Mouse (Mus musculus) testis, postnatal 10 days (tissue): Measurements from ENCODE around the gene Eif3l.

Experiments used
- DNase-seq: peaks from one replicate; pipeline ENCODE4 v3.0.0; 2021; ENCODE audit warnings: low spot score

Eif3l gene

GRCm38 (mm10) chr15:79093083-79093839, 18.3 kb downstream of the Eif3l start:
- peak; percentile 70 for DNase-seq

DNA sequence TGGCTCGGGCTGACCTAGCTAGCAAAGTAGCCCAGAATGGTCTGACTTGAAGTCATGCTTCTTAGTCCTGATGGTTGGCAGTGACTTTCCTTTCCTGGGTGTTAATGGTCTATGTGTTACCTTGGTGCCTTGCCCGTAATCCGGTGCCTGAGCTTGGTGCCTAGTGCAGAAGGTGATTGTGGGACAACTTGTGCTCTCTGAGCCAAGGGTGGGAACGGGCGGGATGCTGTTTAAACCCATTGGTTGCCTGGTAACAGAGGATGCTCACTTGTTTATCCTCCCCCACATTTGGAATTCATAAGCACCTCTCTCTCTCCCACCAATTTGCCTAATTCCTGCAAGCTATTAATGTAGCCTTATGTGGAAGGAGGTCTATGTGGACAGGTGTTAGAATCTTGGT, 20.5 kb downstream of the Eif3l start:
- no peak for DNase-seq

- DNase-seq, result peak; percentile 59
These were observed 21.6 kb downstream of the Eif3l start for GRCm38 (mm10) chr15:79096556-79096955.

- no peak for DNase-seq
These were observed 22.2 kb downstream of the Eif3l start for GRCm38 (mm10) chr15:79097135-79097534.

GRCm38 (mm10) chr15:79097611-79098025, 22.6 kb downstream of the Eif3l start:
- DNase-seq, result peak; percentile 57

- no peak for DNase-seq
These were observed 23.2 kb downstream of the Eif3l start for GRCm38 (mm10) chr15:79098220-79098619.

- no peak for DNase-seq
These were observed 23.9 kb downstream of the Eif3l start for GRCm38 (mm10) chr15:79098868-79099267.

GRCm38 (mm10) chr15:79099456-79099855, 24.5 kb downstream of the Eif3l start:
- no peak for DNase-seq

- DNase-seq, result no peak
These were observed 25.4 kb downstream of the Eif3l start for GRCm38 (mm10) chr15:79100391-79100790.

GRCm38 (mm10) chr15:79101531-79101930, 26.6 kb downstream of the Eif3l start:
- DNase-seq, result no peak

GRCm38 (mm10) chr15:79103264-79103663, 28.3 kb downstream of the Eif3l start:
- DNase-seq, result no peak

DNA sequence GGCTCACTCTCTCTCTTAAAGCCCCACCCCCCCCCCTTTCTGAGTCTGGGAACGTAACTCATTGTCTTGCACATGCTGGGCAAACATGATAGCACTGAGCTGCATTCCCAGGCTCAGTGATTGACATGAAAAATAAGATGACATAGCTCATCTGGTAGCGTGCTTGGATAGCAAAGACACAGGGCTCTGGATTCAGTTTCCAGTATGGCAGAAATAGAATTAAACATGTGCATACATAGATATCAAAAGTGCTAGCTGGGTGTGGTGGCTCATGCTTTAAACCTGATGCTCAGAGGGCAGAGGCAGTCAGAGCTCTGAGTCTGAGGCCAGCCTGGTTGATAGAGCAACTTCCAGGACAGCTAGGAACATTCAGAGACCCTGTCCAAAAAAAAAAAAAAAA, 30.8 kb downstream of the Eif3l start:
- DNase-seq, result no peak

GRCm38 (mm10) chr15:79107966-79108365, 33.0 kb downstream of the Eif3l start:
- no peak for DNase-seq

DNA sequence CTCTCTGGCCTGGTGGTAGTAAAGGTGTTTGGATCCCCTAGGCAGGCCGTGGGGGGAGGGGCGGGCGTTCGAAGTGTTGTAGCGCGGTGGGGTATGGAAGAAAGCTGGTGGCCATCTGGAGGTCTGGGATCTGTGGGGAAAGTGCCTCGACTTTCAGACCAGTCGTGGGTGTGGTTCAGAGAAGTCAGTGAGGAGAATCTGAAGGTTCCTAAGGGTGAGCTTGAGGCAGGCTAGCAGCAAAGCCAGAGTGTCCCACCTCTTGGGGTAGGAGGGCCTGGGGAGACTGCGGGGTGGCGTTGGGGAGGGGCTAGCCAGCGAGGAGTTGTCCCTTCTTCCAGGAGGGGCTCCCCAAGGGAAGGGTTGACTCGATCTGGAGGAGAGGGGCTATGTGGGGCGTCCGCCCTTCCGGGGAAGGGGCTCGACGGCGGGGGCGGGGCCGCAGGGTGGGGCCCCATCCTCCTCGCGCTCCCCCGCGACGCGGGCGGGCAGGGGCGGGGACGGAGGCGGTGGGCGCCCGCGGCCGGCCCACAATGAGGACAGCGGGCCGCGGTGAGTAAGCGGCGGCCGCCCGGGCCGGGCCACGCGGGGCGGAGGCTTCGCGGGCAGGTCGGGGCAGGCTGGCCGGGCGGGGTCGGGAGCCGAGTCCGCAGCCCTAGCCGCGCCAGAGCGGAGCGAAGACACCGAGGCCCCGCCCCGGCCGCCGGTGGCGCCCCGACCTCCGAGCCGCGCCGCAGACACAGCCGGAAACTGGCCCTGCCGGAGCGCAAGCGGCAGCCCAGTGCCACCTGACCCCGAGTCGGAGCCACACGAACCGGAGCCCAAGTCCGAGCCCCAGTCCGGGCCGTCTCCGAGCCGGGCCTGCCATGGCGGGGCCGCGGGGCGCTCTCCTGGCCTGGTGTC, 33.7 kb downstream of the Eif3l start, which contains the start of gene Micall1:
Micall1 (plus strand) TSS at position 478 of the 900 bp plus-strand sequence.
- peak; percentile 86 for DNase-seq

DNA sequence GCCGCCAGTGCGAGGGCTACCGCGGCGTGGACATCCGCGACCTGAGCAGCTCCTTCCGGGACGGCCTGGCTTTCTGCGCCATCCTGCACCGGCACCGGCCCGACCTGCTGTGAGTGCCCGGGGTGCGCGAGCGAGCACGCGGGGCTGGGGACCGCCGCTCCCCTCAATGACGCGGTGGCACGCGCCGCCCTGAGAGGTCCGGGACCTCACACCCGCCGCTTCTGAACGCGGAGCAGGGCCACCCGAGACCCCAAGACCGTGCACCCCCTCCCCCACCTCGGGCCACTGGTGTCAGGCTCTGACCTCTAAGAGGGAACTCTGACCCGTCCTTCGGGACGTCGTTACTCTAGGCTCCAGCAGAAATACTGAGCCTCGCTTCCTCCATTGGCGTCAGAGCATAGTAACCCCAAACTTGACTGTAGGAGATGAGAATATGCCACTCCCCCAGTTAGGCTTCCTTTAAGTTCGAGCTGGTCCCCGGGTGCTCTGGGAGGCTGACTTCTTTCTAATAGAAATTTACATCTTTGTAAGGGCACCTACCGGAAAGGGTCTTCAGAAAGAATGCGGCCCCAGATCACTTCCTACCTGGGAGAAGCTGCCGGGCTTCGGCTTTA, 34.4 kb downstream of the Eif3l start:
- DNase-seq, result peak; percentile 78

DNA sequence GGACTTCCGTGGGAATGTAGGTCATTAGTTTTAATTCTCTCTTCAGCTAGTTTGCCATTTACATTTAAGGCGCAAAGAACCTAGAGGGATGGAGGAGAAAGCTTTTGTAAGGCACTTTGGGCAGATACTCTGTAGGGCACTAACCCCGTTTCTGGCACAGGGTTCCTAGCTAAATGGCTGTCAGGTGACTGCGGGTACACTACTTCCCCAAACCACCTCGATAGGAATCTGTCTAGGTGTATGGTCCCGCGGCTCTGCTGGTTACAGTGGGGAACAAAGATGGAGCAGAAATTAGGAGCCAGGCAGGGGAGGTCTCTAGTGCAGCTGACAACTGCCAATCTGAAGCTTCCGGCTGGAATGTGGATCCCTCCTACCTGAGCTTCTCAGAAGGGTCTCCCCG, 35.1 kb downstream of the Eif3l start:
- no peak for DNase-seq

DNA sequence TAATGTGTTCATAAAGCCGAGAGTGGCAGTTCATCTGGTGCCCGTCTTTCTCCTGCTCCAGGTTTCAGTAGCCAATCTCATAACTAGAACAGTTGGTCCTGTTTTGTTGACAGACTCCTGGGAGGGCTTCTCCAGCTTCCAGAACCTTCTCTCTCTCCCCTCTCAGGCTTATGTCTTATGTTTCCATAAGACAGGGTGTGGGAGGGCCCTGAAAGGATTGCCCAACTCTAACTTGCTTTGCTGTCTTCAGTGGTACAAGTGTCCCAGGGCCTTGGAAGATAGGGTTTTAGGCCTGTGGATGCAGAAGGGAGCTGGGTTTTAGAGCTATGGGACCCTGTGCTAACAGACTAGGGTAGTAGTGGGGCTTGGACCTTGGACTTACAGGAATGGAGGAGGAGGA, 35.5 kb downstream of the Eif3l start:
- no peak for DNase-seq

DNA sequence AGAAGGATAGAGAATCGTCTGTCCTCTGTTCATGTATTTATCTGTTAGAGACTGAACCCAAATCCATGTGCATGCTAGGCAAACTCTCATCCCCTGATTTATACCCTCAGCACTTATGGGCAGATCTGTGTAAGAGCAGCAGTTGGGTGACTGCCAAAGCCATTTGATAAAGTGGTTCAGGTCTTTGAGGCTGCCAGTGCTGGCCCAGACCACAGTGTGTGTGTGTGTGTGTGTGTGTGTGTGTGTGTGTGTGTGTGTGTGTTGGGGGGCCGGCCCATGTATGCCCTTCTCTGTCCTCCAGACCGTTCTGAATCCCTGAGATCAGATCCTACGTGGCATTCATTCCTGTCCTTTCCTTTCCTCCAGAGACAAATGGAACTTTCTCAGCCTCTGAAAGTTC, 36.8 kb downstream of the Eif3l start:
- DNase-seq, result peak; percentile 53

GRCm38 (mm10) chr15:79115276-79115675, 40.3 kb downstream of the Eif3l start:
- no peak for DNase-seq

DNA sequence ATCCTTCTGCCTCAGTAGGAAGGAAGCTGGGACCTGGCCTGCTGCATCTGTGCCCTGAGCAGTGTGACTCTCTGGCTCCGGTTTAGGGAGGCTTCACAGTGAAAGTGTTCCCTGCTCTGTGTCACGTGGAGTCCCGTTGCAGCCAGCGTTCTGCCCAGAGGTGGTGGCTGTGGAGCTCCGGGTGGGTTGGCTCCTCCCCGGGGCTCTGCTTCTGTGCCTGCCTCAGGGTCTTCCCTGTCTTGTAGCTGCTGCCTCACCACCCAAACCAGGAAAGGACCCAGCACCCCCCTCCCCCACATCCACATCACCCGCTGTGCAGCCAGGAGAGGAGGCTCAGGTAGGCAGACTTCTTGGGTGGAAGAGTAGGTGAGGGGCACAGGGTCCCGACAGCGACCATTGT, 44.5 kb downstream of the Eif3l start:
- no peak for DNase-seq

GRCm38 (mm10) chr15:79122119-79122518, 47.1 kb downstream of the Eif3l start:
- DNase-seq, result no peak

- DNase-seq, result no peak
These were observed 47.6 kb downstream of the Eif3l start for GRCm38 (mm10) chr15:79122546-79122945.

- DNase-seq, result no peak
These were observed 48.8 kb downstream of the Eif3l start for GRCm38 (mm10) chr15:79123751-79124150.
